Mouse (Mus musculus) embryonic facial prominence, embryonic 12.5 days (tissue): Measurements from ENCODE around the gene Wfikkn2. TPM values are rescaled to one million over a fixed set of nuclear protein-coding genes. Genes with fewer than 3 reads are reported as not detected.
A peak's percentile ranks its signal among the peaks of the same experiment; 100 is the strongest.
"Not testable (repeated sequence)": the region's sequence is repeated elsewhere in the genome, so short reads cannot be mapped to it uniquely, and the experiment has no call there.

ENCODE experiments used
- ATAC-seq: fragments of 200-750 bp; cut with Nextera tagmentation; 2 replicates; pipeline ENCODE4 v1.8.0; 2017; ENCODE audit not compliant: insufficient number of reproducible peaks, insufficient read depth, low FRiP score, low TSS enrichment
- H3K27ac ChIP-seq: fragments of 300-500 bp; sonication (generic); 2 replicates; pipeline ENCODE4 v1.5.1; 2016; ENCODE audit warnings: mild to moderate bottlenecking
- H3K27me3 ChIP-seq: fragments of 300-500 bp; sonication (generic); 2 replicates; pipeline ENCODE4 v1.6.1; 2016; ENCODE audit warnings: mild to moderate bottlenecking, moderate library complexity
- H3K36me3 ChIP-seq: fragments of 300-500 bp; sonication (generic); 2 replicates; pipeline ENCODE4 v1.6.1; 2016; ENCODE audit warnings: mild to moderate bottlenecking
- H3K4me1 ChIP-seq: fragments of 300-500 bp; sonication (generic); 2 replicates; pipeline ENCODE4 v1.6.1; 2016
- H3K4me2 ChIP-seq: fragments of 300-500 bp; sonication (generic); replicated peaks from 2 replicates; pipeline ENCODE4 v1.6.1; 2016; ENCODE audit warnings: mild to moderate bottlenecking, moderate library complexity
- H3K4me3 ChIP-seq: fragments of 300-500 bp; sonication (generic); 2 replicates; pipeline ENCODE4 v1.5.1; 2016; ENCODE audit warnings: mild to moderate bottlenecking
- H3K9ac ChIP-seq: fragments of 300-500 bp; sonication (generic); 2 replicates; pipeline ENCODE4 v1.6.1; 2016; ENCODE audit warnings: mild to moderate bottlenecking, moderate library complexity
- H3K9me3 ChIP-seq: fragments of 300-500 bp; sonication (generic); 2 replicates; pipeline ENCODE4 v1.6.1; 2016; ENCODE audit warnings: mild to moderate bottlenecking, moderate library complexity
- WGBS: fragments of 180-500 bp; shearing (Covaris S2); methylation state at CpG from one replicate; pipeline ENCODE4 v1.1.7; 2016; 5-methylcytosine and 5-hydroxymethylcytosine counted together
- polyA plus RNA-seq: library from polyadenylated mRNA; unstranded; fragments of >200 nt; fragmentation: Nextera tagmentation; extraction: Ambion mirVana; gene quantifications from 2 replicates; pipeline ENCODE4 v1.2.1, GENCODE M21; 2016

Wfikkn2 gene
- polyA plus RNA-seq, 1 experiment from 2014 or later: 11.8 TPM

DNA sequence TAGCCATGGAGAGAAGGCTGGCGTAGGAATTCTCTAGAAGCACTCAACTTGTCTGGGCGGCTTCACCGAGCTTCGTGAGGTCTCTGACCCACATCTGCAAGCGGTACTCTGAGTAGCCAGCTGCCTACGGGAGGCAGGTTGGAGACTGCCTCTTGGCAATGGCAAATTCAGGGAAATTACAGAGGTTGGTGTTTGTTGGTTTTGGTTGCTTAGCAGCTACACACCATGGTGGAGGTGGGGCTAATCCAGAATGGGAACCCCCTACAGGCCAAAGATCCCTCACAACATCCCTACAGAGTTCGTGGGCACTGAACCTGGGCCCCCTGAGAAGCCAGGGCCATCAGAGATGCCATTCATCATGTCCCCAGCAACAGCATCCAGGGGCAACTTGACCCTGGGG, 29.4 kb upstream of the Wfikkn2 start:
- H3K9me3 ChIP-seq: no peaks in the 10 kb centered on the region
- no peak overlapping the region for H3K4me3 ChIP-seq
- no peak for ATAC-seq
- 78% methylated on average over 7 of the region's 7 CpGs for WGBS
- no peaks in the 10 kb centered on the region for H3K36me3 ChIP-seq
- H3K4me2 ChIP-seq: no peak overlapping the region
- no peak overlapping the region for H3K27ac ChIP-seq
- H3K4me1 ChIP-seq: peaks cover 8% of the 10 kb centered on the region; the same call in 1 of the 2 replicates
- H3K9ac ChIP-seq: no peak overlapping the region
- H3K27me3 ChIP-seq: no peaks in the 10 kb centered on the region

- Histone ChIP-seq H3K27me3 (no peaks in the 10 kb centered on the region), H3K9ac (no peak overlapping the region), H3K9me3 (no peaks in the 10 kb centered on the region), H3K4me1 (peaks cover 8% of the 10 kb centered on the region; the same call in 1 of the 2 replicates), H3K4me2 (no peak overlapping the region), H3K4me3 (no peak overlapping the region), H3K36me3 (no peaks in the 10 kb centered on the region), H3K27ac (no peak overlapping the region)
- WGBS: 85% methylated on average over 10 of the region's 10 CpGs
- ATAC-seq: no peak
Observed at GRCm38 (mm10) chr11:94274206-94274867, 28.5 kb upstream of the Wfikkn2 start.

DNA sequence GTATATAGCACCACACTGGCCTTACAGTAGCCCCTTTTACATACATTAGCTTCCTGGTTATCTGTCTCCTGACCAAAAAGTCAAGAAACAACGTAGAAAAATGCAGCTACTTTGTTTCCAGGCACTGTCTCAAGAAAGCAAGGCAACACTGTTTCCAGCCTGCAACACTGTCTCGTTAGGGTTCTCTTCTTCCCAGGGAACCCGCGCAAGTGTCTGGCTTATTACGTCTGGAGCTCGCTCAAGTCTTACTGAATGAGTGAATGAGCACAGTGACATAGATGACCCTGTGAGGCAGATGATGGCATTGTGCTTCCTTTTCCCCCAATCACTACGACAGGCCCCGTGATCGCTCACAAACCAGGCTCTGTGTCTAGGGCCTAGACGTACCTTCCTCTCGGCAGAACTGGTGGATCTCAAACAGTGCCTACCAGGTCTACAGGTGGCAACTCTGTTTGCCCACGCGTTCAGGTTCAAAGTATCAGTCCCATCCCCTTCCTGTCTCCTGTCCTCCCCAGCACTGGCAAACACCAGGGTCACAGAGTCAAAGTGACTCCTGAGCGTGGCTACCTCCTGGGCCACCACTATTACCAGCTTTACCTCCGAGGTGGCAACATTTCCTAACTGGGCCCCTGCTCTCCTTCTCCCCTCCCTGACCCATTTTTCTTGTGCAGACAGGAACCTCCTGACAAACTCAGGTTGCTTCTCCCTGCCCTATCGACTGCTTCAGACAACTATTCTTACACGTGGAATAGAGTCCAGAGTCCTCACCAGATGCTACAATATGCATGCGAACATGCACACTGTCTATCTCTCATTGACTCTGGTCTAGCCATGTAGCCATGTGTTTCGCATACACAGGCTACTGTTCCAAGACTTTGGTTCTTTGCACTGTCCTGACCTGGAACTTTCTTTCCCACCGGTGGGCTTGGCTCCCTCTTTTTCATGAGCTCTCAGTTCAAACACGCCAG, 27.4 kb upstream of the Wfikkn2 start:
- Histone ChIP-seq H3K9ac (no peak overlapping the region), H3K4me3 (no peak overlapping the region), H3K27me3 (no peaks in the 10 kb centered on the region), H3K4me1 (peaks cover 14% of the 10 kb centered on the region), H3K36me3 (no peaks in the 10 kb centered on the region), H3K27ac (no peak overlapping the region), H3K9me3 (no peaks in the 10 kb centered on the region), H3K4me2 (no peak overlapping the region)
- ATAC-seq: no peak
- 87% methylated on average over 21 of the region's 21 CpGs for WGBS

DNA sequence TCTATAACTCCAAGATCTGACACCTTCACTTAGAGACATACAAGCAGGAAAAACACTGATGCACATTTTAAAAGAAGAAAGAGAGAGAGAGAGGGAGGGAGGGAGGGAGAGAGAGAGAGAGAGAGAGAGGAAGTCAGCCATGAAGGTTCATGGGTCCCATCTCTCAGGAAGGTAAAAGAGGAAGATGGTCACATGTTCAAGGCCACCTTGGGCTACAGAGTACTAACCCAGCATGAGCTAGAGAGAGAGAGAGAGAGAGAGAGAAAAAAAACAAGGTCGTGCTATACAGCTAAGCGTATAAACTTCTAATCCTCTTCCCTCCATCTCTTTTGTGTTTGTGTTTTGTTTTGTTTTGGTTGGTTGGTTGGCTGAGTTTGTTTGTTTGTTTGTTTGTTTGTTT, 25.2 kb upstream of the Wfikkn2 start:
- H3K4me2 ChIP-seq: no peak overlapping the region

DNA sequence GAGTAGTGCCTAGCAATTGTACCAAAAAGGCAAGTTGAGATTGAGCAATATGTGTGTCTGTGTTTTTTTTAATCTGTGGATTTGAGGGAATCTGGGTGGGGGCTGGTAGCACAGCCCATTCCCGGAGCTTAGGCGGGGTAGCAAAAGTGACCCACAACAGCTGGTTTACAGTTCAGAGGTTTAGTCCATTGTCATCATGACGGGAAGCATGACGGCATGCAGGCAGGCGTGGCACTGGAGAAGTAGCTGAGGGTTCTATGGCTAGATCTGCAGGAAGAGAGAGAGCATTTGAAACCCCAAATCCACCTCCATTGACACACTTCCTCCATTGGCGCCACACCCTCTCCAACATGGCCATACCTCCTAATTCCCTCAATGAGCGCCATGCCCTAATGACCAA, 24.1 kb upstream of the Wfikkn2 start:
- H3K27me3 ChIP-seq: no peaks in the 10 kb centered on the region
- no peaks in the 10 kb centered on the region for H3K36me3 ChIP-seq
- no peak overlapping the region for H3K4me2 ChIP-seq
- H3K27ac ChIP-seq: no peak overlapping the region
- H3K4me1 ChIP-seq: peaks cover 25% of the 10 kb centered on the region
- no peak overlapping the region for H3K4me3 ChIP-seq
- ATAC-seq: no peak
- H3K9me3 ChIP-seq: no peaks in the 10 kb centered on the region
- 90% methylated on average over 7 of the region's 7 CpGs for WGBS
- no peak overlapping the region for H3K9ac ChIP-seq

More for the DNA sequence above, 25.2 kb upstream of the Wfikkn2 start:
- no peak for ATAC-seq
- no peak overlapping the region for H3K9ac ChIP-seq
- no peak overlapping the region for H3K4me3 ChIP-seq
- no peak overlapping the region for H3K27ac ChIP-seq
- H3K36me3 ChIP-seq: no peaks in the 10 kb centered on the region
- 89% methylated on average over 2 of the region's 2 CpGs for WGBS
- H3K27me3 ChIP-seq: no peaks in the 10 kb centered on the region
- H3K4me1 ChIP-seq: peaks cover 18% of the 10 kb centered on the region
- no peaks in the 10 kb centered on the region for H3K9me3 ChIP-seq

- H3K36me3 ChIP-seq: no peaks in the 10 kb centered on the region
- H3K27me3 ChIP-seq: no peaks in the 10 kb centered on the region
- H3K27ac ChIP-seq: peak overlapping the region; percentile 46; the same call in 1 of the 2 replicates
- ATAC-seq: no peak
- H3K4me2 ChIP-seq: no peak overlapping the region
- H3K9me3 ChIP-seq: no peaks in the 10 kb centered on the region
- H3K9ac ChIP-seq: no peak overlapping the region
- H3K4me1 ChIP-seq: peaks cover 31% of the 10 kb centered on the region
- no peak overlapping the region for H3K4me3 ChIP-seq
Observed at GRCm38 (mm10) chr11:94268761-94269160, 23.0 kb upstream of the Wfikkn2 start.

DNA sequence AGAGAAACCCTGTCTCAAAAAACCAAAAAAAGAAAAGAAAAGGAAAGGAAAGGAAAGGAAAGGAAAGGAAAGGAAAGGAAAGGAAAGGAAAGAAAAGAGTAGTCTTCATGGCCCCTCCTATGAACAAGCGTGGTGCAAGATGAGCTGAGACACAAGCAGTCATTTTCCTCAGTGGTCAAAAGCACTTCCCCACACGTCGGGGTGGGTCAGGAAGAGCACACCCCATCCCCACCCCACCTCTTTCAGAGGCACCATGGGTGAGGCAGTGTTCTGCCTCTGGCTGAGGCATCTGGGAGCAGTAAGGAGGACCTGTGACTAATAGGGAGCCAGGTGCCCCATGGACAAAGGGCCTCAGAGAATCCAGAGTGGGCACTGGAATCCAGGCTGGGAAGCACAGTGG, 20.4 kb upstream of the Wfikkn2 start:
- WGBS: 78% methylated on average over 3 of the region's 3 CpGs
- not testable (repeated sequence) for H3K9ac ChIP-seq, H3K27ac ChIP-seq, H3K4me2 ChIP-seq, H3K9me3 ChIP-seq, H3K27me3 ChIP-seq, H3K4me3 ChIP-seq, ATAC-seq, H3K36me3 ChIP-seq
- H3K4me1 ChIP-seq: peaks cover 26% of the 10 kb centered on the region; the same call in 1 of the 2 replicates

DNA sequence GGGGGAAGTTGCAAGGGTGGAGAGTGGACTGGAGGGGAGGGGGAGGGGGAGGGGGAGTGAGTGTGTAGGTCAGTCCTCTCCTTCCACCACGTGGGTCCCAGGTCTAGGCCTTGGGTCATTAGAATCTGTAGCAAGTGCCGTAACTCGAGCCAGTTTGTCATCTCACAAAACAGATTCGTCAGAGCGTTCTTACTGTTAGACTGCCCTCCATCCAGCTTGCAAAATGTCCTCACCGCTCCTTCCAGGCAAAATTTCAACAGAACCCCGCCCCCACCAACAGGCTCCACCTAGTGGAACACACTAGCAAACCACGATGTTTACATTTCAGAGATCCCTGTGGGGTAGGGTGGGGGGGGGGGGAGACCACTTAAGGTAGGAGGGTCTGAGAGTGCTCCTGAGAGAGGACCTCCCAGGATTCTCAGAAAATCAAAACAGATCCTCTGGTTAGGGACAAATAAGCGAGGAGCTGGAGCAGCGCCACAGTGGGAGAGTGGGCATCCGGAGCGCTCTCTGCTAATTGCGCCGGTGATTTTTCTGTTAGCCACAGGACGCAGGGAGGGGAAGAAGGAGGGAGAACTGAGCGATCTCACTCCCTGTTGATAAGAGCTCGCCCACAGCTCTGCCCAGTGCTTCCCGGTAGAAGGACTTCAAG, 19.5 kb upstream of the Wfikkn2 start:
- H3K4me2 ChIP-seq: peak overlapping the region; percentile 55
- peak; percentile 62 for ATAC-seq
- H3K27me3 ChIP-seq: no peaks in the 10 kb centered on the region
- H3K9me3 ChIP-seq: no peaks in the 10 kb centered on the region
- H3K4me3 ChIP-seq: peak overlapping the region; percentile 33
- WGBS: 1% methylated on average over 18 of the region's 18 CpGs
- H3K27ac ChIP-seq: peak overlapping the region; percentile 70
- peaks cover 26% of the 10 kb centered on the region; the same call in 1 of the 2 replicates for H3K4me1 ChIP-seq
- H3K9ac ChIP-seq: peak overlapping the region; percentile 10; the same call in 1 of the 2 replicates
- no peaks in the 10 kb centered on the region for H3K36me3 ChIP-seq

GRCm38 (mm10) chr11:94261585-94262370, 16.0 kb upstream of the Wfikkn2 start:
- Histone ChIP-seq H3K36me3 (no peaks in the 10 kb centered on the region), H3K4me2 (no peak overlapping the region), H3K27ac (no peak overlapping the region), H3K4me3 (no peak overlapping the region), H3K4me1 (peaks cover 12% of the 10 kb centered on the region; the same call in 1 of the 2 replicates), H3K27me3 (no peaks in the 10 kb centered on the region), H3K9ac (no peak overlapping the region), H3K9me3 (no peaks in the 10 kb centered on the region)
- WGBS: 73% methylated on average over 6 of the region's 6 CpGs
- no peak for ATAC-seq

- peaks cover 10% of the 10 kb centered on the region; the same call in 1 of the 2 replicates for H3K4me1 ChIP-seq
- H3K9me3 ChIP-seq: no peaks in the 10 kb centered on the region
- no peak for ATAC-seq
- H3K36me3 ChIP-seq: no peaks in the 10 kb centered on the region
- no peak overlapping the region for H3K4me3 ChIP-seq
- WGBS: 69% methylated on average over 4 of the region's 4 CpGs
- no peak overlapping the region for H3K4me2 ChIP-seq
- H3K9ac ChIP-seq: no peak overlapping the region
- H3K27me3 ChIP-seq: no peaks in the 10 kb centered on the region
- no peak overlapping the region for H3K27ac ChIP-seq
Observed at GRCm38 (mm10) chr11:94259814-94260213, 14.0 kb upstream of the Wfikkn2 start.

DNA sequence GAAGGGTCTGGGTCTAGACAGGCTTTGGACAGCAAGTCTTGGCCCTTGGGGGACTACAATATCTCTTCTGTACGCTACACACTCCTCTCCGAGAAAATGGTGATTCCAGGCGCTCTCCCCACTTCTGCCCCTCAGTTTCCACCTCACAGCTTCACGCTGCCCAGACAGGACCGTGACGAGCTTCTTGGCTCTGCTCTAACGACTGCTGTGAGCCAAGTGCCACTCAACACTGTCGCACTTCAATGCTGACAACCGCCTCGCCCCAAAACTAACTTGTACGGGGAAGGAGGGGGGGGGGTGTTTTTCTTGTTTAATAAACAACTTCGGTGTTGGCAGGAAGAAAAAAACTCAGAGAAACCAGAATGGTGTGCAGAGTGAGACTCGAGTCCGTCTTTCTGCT, 12.2 kb upstream of the Wfikkn2 start:
- Histone ChIP-seq H3K9me3 (no peaks in the 10 kb centered on the region), H3K9ac (no peak overlapping the region), H3K4me3 (no peak overlapping the region), H3K27ac (no peak overlapping the region), H3K27me3 (no peaks in the 10 kb centered on the region), H3K36me3 (no peaks in the 10 kb centered on the region), H3K4me2 (no peak overlapping the region), H3K4me1 (0 out of 2 replicates have a peak, but pooled peaks cover 7% of the 10 kb centered on the region)
- ATAC-seq: no peak
- 77% methylated on average over 14 of the region's 14 CpGs for WGBS
